Mouse (Mus musculus) ovary, postnatal 10 days (tissue): ENCODE results near the gene Gm12248.

Experiments
- DNase-seq: peaks from one replicate; pipeline ENCODE4 v3.0.0; 2022; ENCODE audit warnings: low spot score

Gene Gm12248

GRCm38 (mm10) chr11:58029869-58030268 lies 63.1 kb downstream of the Gm12248 start:
- no peak for DNase-seq

GRCm38 (mm10) chr11:58028981-58029380 lies 64.0 kb downstream of the Gm12248 start:
- DNase-seq, result no peak

GRCm38 (mm10) chr11:58026860-58027259 lies 66.1 kb downstream of the Gm12248 start:
- DNase-seq, result no peak

GRCm38 (mm10) chr11:58026337-58026736 lies 66.6 kb downstream of the Gm12248 start:
- no peak for DNase-seq

GRCm38 (mm10) chr11:58025881-58026280 lies 67.1 kb downstream of the Gm12248 start:
- DNase-seq, result no peak

GRCm38 (mm10) chr11:58024671-58025070 lies 68.3 kb downstream of the Gm12248 start:
- DNase-seq, result no peak

- DNase-seq, result no peak
Observed at GRCm38 (mm10) chr11:58024271-58024670, 68.7 kb downstream of the Gm12248 start.

GRCm38 (mm10) chr11:58021618-58022017 lies 71.3 kb downstream of the Gm12248 start:
- DNase-seq, result no peak

- no peak for DNase-seq
Observed at GRCm38 (mm10) chr11:58021095-58021494, 71.8 kb downstream of the Gm12248 start.

GRCm38 (mm10) chr11:58018701-58019100 lies 74.2 kb downstream of the Gm12248 start:
- no peak for DNase-seq

GRCm38 (mm10) chr11:58018287-58018686 lies 74.6 kb downstream of the Gm12248 start:
- no peak for DNase-seq

GRCm38 (mm10) chr11:58017422-58017821 lies 75.5 kb downstream of the Gm12248 start:
- no peak for DNase-seq

- DNase-seq, result no peak
Observed at GRCm38 (mm10) chr11:58016371-58016770, 76.6 kb downstream of the Gm12248 start.

GRCm38 (mm10) chr11:58015339-58015738 lies 77.6 kb downstream of the Gm12248 start:
- no peak for DNase-seq

- DNase-seq, result no peak
Observed at GRCm38 (mm10) chr11:58014604-58015003, 78.3 kb downstream of the Gm12248 start.
